Mouse (Mus musculus) kidney, embryonic 14.5 days (tissue): Measurements from ENCODE around the gene Pitpnb. TPM values are rescaled to one million over a fixed set of nuclear protein-coding genes. Genes with fewer than 3 reads are reported as not detected.
A peak's percentile ranks its signal among the peaks of the same experiment; 100 is the strongest.

Experiments used
- ATAC-seq: fragments of 200-750 bp; cut with Nextera tagmentation; 2 replicates; pipeline ENCODE4 v1.8.0; 2017; ENCODE audit warnings: moderate number of reproducible peaks, mild to moderate bottlenecking, moderate TSS enrichment, moderate library complexity; ENCODE audit not compliant: low FRiP score, low TSS enrichment
- H3K27ac ChIP-seq: fragments of 300-500 bp; sonication (generic); 2 replicates; pipeline ENCODE4 v1.5.1; 2014; ENCODE audit warnings: low read depth, mild to moderate bottlenecking, low read length, moderate library complexity, mixed read lengths
- H3K27me3 ChIP-seq: fragments of 300-500 bp; sonication (generic); 2 replicates; pipeline ENCODE4 v1.6.1; 2014; ENCODE audit warnings: mild to moderate bottlenecking, low read length; ENCODE audit not compliant: control insufficient read depth, insufficient read depth
- H3K36me3 ChIP-seq: fragments of 300-500 bp; sonication (generic); 2 replicates; pipeline ENCODE4 v1.6.1; 2014; ENCODE audit warnings: low read length, mixed read lengths; ENCODE audit not compliant: control insufficient read depth, insufficient read depth
- H3K4me1 ChIP-seq: fragments of 300-500 bp; sonication (generic); 2 replicates; pipeline ENCODE4 v1.6.1; 2014; ENCODE audit warnings: low read length, mixed read lengths; ENCODE audit not compliant: control insufficient read depth, insufficient read depth
- H3K4me2 ChIP-seq: fragments of 300-500 bp; sonication (generic); replicated peaks from 2 replicates; pipeline ENCODE4 v1.6.1; 2014; ENCODE audit warnings: low read depth, mild to moderate bottlenecking, low read length
- H3K4me3 ChIP-seq: fragments of 300-500 bp; sonication (generic); 2 replicates; pipeline ENCODE4 v1.5.1; 2014; ENCODE audit warnings: mild to moderate bottlenecking, low read length
- H3K9ac ChIP-seq: fragments of 300-500 bp; sonication (generic); 2 replicates; pipeline ENCODE4 v1.6.1; 2014; ENCODE audit warnings: low read depth, mild to moderate bottlenecking, low read length, moderate library complexity
- H3K9me3 ChIP-seq: fragments of 300-500 bp; sonication (generic); 2 replicates; pipeline ENCODE4 v1.6.1; 2016; ENCODE audit warnings: low read length; ENCODE audit not compliant: control insufficient read depth
- WGBS: fragments of 180-500 bp; shearing (Covaris S2); extraction: QIAGEN DNeasy Blood & Tissue Kit; methylation state at CpG from one replicate; pipeline ENCODE4 v1.1.7; 2014; 5-methylcytosine and 5-hydroxymethylcytosine counted together
- polyA plus RNA-seq: library from polyadenylated mRNA; unstranded; fragments of >200 nt; fragmentation: Nextera tagmentation; extraction: Ambion mirVana; gene quantifications from 2 replicates; pipeline ENCODE4 v1.2.1, GENCODE M21; 2014

Pitpnb gene
- polyA plus RNA-seq, 1 experiment from 2014 or later: 120 TPM

- WGBS: 87% methylated on average over 6 of the region's 6 CpGs
- H3K36me3 ChIP-seq: no peaks in the 10 kb centered on the region; the same call in 1 of the 2 replicates
- peaks cover 37% of the 10 kb centered on the region for H3K4me1 ChIP-seq
- no peak overlapping the region for H3K4me2 ChIP-seq
- no peak overlapping the region for H3K4me3 ChIP-seq
- ATAC-seq: no peak
- no peaks in the 10 kb centered on the region for H3K9me3 ChIP-seq
- H3K9ac ChIP-seq: no peak overlapping the region
- H3K27ac ChIP-seq: no peak overlapping the region
- peaks cover 27% of the 10 kb centered on the region for H3K27me3 ChIP-seq
Observed at GRCm38 (mm10) chr5:111428882-111429281, 98.3 kb downstream of the Pitpnb start.

- Histone ChIP-seq H3K9me3 (no peaks in the 10 kb centered on the region), H3K4me3 (no peak overlapping the region), H3K9ac (no peak overlapping the region), H3K27ac (no peak overlapping the region), H3K27me3 (peaks cover 26% of the 10 kb centered on the region), H3K36me3 (no peaks in the 10 kb centered on the region; the same call in 1 of the 2 replicates), H3K4me2 (no peak overlapping the region), H3K4me1 (peaks cover 38% of the 10 kb centered on the region)
- no peak for ATAC-seq
- WGBS: 65% methylated on average over 7 of the region's 7 CpGs
Observed at GRCm38 (mm10) chr5:111429726-111430125, 99.2 kb downstream of the Pitpnb start.

- Histone ChIP-seq H3K9ac (no peak overlapping the region), H3K36me3 (no peaks in the 10 kb centered on the region; the same call in 1 of the 2 replicates), H3K4me3 (no peak overlapping the region), H3K4me1 (peaks cover 35% of the 10 kb centered on the region), H3K27me3 (peaks cover 22% of the 10 kb centered on the region), H3K9me3 (no peaks in the 10 kb centered on the region), H3K4me2 (no peak overlapping the region), H3K27ac (no peak overlapping the region)
- WGBS: 63% methylated on average over 11 of the region's 11 CpGs
- ATAC-seq: no peak
Observed at GRCm38 (mm10) chr5:111431007-111431730, 100.6 kb downstream of the Pitpnb start.

- WGBS: 51% methylated on average over 5 of the region's 5 CpGs
- Histone ChIP-seq H3K27me3 (peaks cover 10% of the 10 kb centered on the region), H3K4me2 (no peak overlapping the region), H3K9ac (no peak overlapping the region), H3K9me3 (no peaks in the 10 kb centered on the region), H3K27ac (no peak overlapping the region), H3K4me3 (no peak overlapping the region), H3K36me3 (no peaks in the 10 kb centered on the region), H3K4me1 (peaks cover 35% of the 10 kb centered on the region)
- no peak for ATAC-seq
Observed at GRCm38 (mm10) chr5:111432842-111433241, 102.3 kb downstream of the Pitpnb start.

- Histone ChIP-seq H3K36me3 (no peaks in the 10 kb centered on the region), H3K27ac (no peak overlapping the region), H3K9ac (no peak overlapping the region), H3K4me2 (no peak overlapping the region), H3K4me1 (peaks cover 31% of the 10 kb centered on the region), H3K4me3 (no peak overlapping the region), H3K9me3 (no peaks in the 10 kb centered on the region), H3K27me3 (peaks cover 10% of the 10 kb centered on the region)
- whole genome bisulfite sequencing: 15% methylated on average over 14 of the region's 16 CpGs
- ATAC-seq: peak; percentile 65
Observed at GRCm38 (mm10) chr5:111434342-111434842, 103.8 kb downstream of the Pitpnb start.

GRCm38 (mm10) chr5:111436260-111436659, 105.7 kb downstream of the Pitpnb start:
- H3K4me1 ChIP-seq: peaks cover 24% of the 10 kb centered on the region
- no peak overlapping the region for H3K9ac ChIP-seq
- no peak overlapping the region for H3K27ac ChIP-seq
- H3K9me3 ChIP-seq: no peaks in the 10 kb centered on the region
- no peak overlapping the region for H3K4me2 ChIP-seq
- no peaks in the 10 kb centered on the region for H3K36me3 ChIP-seq
- H3K4me3 ChIP-seq: no peak overlapping the region
- 84% methylated on average over 7 of the region's 7 CpGs for WGBS
- ATAC-seq: no peak
- peaks cover 10% of the 10 kb centered on the region for H3K27me3 ChIP-seq

- Histone ChIP-seq H3K27me3 (peaks cover 10% of the 10 kb centered on the region), H3K4me1 (peaks cover 22% of the 10 kb centered on the region), H3K9ac (no peak overlapping the region), H3K9me3 (no peaks in the 10 kb centered on the region), H3K27ac (no peak overlapping the region), H3K36me3 (no peaks in the 10 kb centered on the region), H3K4me3 (no peak overlapping the region), H3K4me2 (no peak overlapping the region)
- ATAC-seq: no peak
- WGBS: 76% methylated on average over 7 of the region's 7 CpGs
Observed at GRCm38 (mm10) chr5:111437205-111437604, 106.6 kb downstream of the Pitpnb start.

Other genes with a start within 250 kb of the Pitpnb start
- gene Mn1, start 86.6 kb downstream of the Pitpnb start, polyA plus RNA-seq: 5.1 and 6.9 TPM in 2 replicates